Mouse (Mus musculus) limb, embryonic 15.5 days (tissue): ENCODE results near the gene Arl4d. TPM values are rescaled to one million over a fixed set of nuclear protein-coding genes. Genes with fewer than 3 reads are reported as not detected.
"Not testable (repeated sequence)": the region's sequence is repeated elsewhere in the genome, so short reads cannot be mapped to it uniquely, and the experiment has no call there.

ENCODE experiments used
- ATAC-seq: fragments of 200-750 bp; cut with Nextera tagmentation; 2 replicates; pipeline ENCODE4 v1.8.0; 2017; ENCODE audit warnings: low read depth, moderate TSS enrichment; ENCODE audit not compliant: insufficient number of reproducible peaks, low FRiP score, low TSS enrichment
- H3K27ac ChIP-seq: fragments of 300-500 bp; sonication (generic); 2 replicates; pipeline ENCODE4 v1.5.1; 2015; ENCODE audit warnings: moderate library complexity, mild to moderate bottlenecking, inconsistent platforms
- H3K27me3 ChIP-seq: fragments of 300-500 bp; sonication (generic); 2 replicates; pipeline ENCODE4 v1.6.1; 2015; ENCODE audit warnings: inconsistent platforms
- H3K36me3 ChIP-seq: fragments of 300-500 bp; sonication (generic); 2 replicates; pipeline ENCODE4 v1.6.1; 2015; ENCODE audit warnings: inconsistent platforms
- H3K4me1 ChIP-seq: fragments of 300-500 bp; sonication (generic); 2 replicates; pipeline ENCODE4 v1.6.1; 2015; ENCODE audit warnings: inconsistent platforms
- H3K4me2 ChIP-seq: fragments of 300-500 bp; sonication (generic); 2 replicates; pipeline ENCODE4 v1.6.1; 2015; ENCODE audit warnings: mild to moderate bottlenecking, inconsistent platforms
- H3K4me3 ChIP-seq: fragments of 300-500 bp; sonication (generic); 2 replicates; pipeline ENCODE4 v1.5.1; 2015; ENCODE audit warnings: mild to moderate bottlenecking, inconsistent platforms
- H3K9ac ChIP-seq: fragments of 300-500 bp; sonication (generic); 2 replicates; pipeline ENCODE4 v1.6.1; 2015; ENCODE audit warnings: inconsistent platforms
- H3K9me3 ChIP-seq: fragments of 300-500 bp; sonication (generic); 2 replicates; pipeline ENCODE4 v1.6.1; 2016; ENCODE audit warnings: inconsistent platforms
- WGBS: fragments of 180-500 bp; shearing (Covaris S2); methylation state at CpG from one replicate; pipeline ENCODE4 v1.1.7; 2015; 5-methylcytosine and 5-hydroxymethylcytosine counted together
- polyA plus RNA-seq: library from polyadenylated mRNA; unstranded; fragments of >200 nt; fragmentation: Nextera tagmentation; extraction: Ambion mirVana; gene quantifications from 2 replicates; pipeline ENCODE4 v1.2.1, GENCODE M21; 2015

The Arl4d gene
- polyA plus RNA-seq: 6.1 and 7.2 TPM in 2 replicates

DNA sequence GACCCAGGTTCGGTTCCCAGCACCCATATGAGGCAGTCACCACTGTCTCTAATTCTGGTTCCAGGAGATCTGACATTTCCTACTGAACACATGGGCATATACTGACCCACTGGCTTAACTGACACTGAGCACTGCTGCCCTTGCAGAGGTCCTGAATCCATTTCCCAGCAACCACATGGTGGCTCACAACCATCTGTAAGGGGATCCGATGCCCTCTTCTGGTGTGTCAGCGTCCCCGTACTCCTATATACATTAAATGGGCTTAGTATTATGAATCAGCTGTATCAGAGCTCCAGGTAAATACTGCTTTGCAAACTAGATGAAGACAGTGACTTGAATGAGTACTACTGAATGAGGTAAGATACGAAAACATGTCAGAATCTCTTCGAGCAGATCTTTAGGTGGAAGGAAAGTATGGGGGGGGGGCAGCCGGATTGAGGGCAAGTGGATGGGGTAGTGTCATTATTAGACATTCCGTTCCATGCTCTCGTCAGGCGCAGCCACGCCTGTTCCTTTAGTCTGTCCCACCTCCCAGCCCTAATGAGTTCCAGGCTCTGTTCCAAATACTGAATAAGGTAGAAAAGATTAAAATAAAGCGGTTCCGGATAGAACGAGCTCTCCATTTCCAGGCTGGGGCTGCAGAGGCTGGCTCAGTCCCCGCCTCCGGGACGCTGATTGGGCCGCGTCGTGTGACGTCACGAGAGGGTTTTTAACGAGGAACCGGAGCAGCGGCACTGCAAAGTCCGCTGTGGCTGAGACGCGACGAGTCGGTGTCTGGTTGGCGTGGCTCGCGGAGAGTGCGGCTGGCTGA is at the start of gene Arl4d:
Gene Arl4d, plus strand, starts transcription at position 717 of the 811 bp plus-strand sequence.
- ATAC-seq: peak; percentile 80
- H3K9me3 ChIP-seq: no peaks in the 10 kb centered on the region
- H3K4me2 ChIP-seq: peak within 1 kb of the TSS; percentile 93
- peaks cover 9% of the 10 kb centered on the region; the same call in 1 of the 2 replicates for H3K27me3 ChIP-seq
- peak within 1 kb of the TSS; percentile 35; the same call in 1 of the 2 replicates for H3K9ac ChIP-seq
- 7% methylated on average over 34 of the region's 34 CpGs for WGBS
- H3K27ac ChIP-seq: peak within 1 kb of the TSS; percentile 82
- H3K4me1 ChIP-seq: peaks cover 17% of the 10 kb centered on the region; the same call in 1 of the 2 replicates
- H3K4me3 ChIP-seq: peak within 1 kb of the TSS; percentile 59
- H3K36me3 ChIP-seq: no peaks in the 10 kb centered on the region

DNA sequence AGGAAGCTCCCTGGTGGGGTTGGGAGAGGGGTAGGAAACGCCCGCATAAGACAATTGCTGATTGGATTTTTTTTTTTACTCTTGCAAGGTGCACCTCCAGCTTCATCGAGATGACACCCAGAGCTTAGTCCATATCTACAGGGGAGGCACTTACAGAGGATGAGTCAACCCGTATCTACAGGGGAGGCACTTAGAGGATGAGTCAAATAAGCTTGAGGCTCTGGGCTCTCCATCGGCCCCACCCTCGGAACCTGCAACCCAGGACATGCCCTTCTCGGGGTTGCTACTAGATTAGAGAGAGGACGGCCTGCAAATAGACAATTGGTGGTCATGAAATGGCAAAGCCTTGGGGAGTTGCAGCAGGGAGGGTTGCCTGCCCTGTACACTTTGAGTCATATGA is 49.2 kb upstream of the Arl4d start:
- H3K9me3 ChIP-seq: no peaks in the 10 kb centered on the region
- no peaks in the 10 kb centered on the region for H3K36me3 ChIP-seq
- H3K4me1 ChIP-seq: peaks cover 14% of the 10 kb centered on the region
- no peak overlapping the region for H3K4me2 ChIP-seq
- no peaks in the 10 kb centered on the region for H3K27me3 ChIP-seq
- no peak overlapping the region for H3K9ac ChIP-seq
- no peak overlapping the region for H3K27ac ChIP-seq
- 86% methylated on average over 8 of the region's 8 CpGs for WGBS
- no peak for ATAC-seq
- no peak overlapping the region for H3K4me3 ChIP-seq

DNA sequence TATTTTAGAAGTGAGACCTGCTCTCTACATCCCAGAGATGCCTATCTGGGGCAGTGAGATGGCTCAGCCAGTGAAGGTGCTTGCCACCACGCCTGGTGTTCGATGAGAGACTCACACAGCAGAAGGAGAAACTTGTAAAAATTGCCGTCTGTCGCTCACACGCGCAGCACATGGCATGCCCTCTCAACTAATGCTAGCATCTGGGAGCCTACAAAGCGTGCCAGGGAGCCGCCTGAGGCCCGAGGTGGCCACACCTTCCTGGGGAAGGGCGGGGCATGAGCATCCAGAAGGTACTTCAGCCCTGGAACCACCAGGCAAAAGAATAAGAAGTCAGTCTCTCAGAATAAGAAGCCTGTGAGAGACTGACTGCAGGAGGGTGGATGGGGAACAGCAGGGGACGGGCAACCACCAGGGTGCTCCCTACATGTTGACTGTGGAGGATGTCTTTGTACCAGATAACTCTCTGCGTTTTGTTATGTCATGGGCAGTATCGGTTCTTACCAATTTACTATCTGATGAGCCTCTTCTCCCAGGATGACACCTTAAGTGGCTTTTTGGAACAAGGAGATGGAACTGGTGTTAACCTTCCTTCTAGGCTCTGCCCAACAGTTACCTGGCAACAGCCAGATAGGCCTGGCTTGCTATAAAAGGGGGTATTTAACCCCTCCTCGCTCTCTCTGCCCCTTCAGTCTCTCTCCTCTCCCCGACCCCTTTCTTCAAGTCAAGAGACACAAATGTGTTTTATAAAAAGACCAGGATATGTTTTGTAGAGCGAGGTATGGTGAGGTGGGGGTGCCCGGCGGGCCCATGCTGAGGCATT is 48.2 kb upstream of the Arl4d start:
- ATAC-seq: no peak
- 18% methylated on average over 18 of the region's 18 CpGs for WGBS
- H3K4me1 ChIP-seq: peaks cover 14% of the 10 kb centered on the region
- H3K9ac ChIP-seq: no peak overlapping the region
- no peak overlapping the region for H3K4me3 ChIP-seq
- no peak overlapping the region for H3K27ac ChIP-seq
- no peak overlapping the region for H3K4me2 ChIP-seq
- H3K36me3 ChIP-seq: no peaks in the 10 kb centered on the region
- H3K27me3 ChIP-seq: no peaks in the 10 kb centered on the region
- no peaks in the 10 kb centered on the region for H3K9me3 ChIP-seq

DNA sequence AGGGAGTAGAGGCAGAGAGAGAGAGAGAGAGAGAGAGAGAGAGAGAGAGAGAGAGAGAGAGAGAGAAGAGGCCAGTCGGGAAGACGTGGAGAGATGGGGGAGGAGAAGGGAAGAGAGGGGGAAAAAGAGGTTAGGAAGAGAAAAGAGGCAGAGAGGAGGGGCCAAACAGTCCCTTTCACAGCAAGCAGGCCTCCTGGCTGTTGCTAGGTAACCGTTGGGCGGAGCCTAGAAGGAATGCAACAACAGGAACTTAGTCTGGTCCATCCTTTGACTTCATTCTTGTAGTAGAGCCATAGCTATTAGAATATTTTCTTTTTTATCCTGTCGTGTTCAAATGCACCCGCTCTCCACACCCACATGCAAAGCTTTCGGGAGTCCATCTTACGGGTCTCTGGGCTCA is 47.5 kb upstream of the Arl4d start:
- peaks cover 14% of the 10 kb centered on the region for H3K4me1 ChIP-seq
- no peak overlapping the region for H3K4me3 ChIP-seq
- H3K36me3 ChIP-seq: no peaks in the 10 kb centered on the region
- ATAC-seq: no peak
- 10% methylated on average over 8 of the region's 8 CpGs for WGBS
- no peak overlapping the region for H3K4me2 ChIP-seq
- no peak overlapping the region for H3K27ac ChIP-seq
- no peaks in the 10 kb centered on the region for H3K27me3 ChIP-seq
- no peak overlapping the region for H3K9ac ChIP-seq
- H3K9me3 ChIP-seq: no peaks in the 10 kb centered on the region

DNA sequence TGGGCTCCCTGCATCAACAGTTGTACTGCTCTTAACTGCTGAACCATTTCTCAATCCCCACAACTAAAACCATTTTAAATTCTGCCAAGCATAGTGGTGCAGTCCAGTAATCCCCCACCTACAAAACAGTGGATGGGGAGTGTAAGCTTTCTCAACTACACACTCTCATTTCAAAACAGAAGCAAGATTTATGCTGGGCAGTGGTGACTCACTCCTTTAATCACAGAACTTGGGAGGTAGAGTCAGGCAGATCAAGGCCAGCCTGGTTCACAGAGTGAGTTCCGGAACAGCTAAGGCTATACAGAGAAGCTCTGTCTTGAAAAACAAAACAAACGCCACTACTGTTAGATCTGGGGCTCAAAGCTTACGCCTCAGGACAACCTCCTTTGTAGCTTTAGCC is 46.7 kb upstream of the Arl4d start:
- H3K4me1 ChIP-seq: peaks cover 14% of the 10 kb centered on the region
- no peak overlapping the region for H3K4me2 ChIP-seq
- no peaks in the 10 kb centered on the region for H3K36me3 ChIP-seq
- no peaks in the 10 kb centered on the region for H3K9me3 ChIP-seq
- H3K27ac ChIP-seq: 0 out of 2 replicates have a peak overlapping the region, but pooled peaks have one; percentile 33
- WGBS: 88% methylated on average over 3 of the region's 3 CpGs
- no peak overlapping the region for H3K4me3 ChIP-seq
- H3K27me3 ChIP-seq: no peaks in the 10 kb centered on the region
- ATAC-seq: no peak
- H3K9ac ChIP-seq: no peak overlapping the region

DNA sequence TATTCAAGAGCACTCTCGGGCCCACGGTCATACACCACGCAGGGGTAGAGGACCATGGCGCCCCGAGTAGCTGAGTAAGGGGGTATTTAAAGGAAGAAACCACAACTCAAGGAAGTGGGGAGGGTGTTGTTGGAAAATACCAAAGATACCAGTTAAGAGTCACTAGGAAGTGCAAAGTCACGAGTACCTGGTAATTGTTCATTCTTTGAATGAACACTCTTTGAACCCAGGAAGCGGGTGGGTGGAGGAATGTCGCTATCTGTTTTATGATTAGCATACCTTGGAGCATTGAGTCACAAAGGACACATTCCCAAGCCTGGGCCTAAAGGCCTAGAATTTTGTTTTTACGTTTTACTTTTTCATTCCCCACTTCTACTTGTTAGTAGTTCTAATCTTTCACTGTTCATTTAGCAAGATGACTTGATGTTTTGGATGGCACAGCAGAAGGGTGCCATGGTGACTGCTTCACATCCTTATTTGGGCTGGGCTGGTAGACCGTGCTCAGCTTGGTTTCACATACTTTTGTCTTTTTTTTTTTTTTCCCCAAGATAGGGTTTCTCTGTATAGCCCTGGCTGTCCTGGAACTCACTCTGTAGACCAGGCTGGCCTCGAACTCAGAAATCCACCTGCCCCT is 45.2 kb upstream of the Arl4d start:
- 79% methylated on average over 11 of the region's 11 CpGs for WGBS
- H3K27ac ChIP-seq, H3K36me3 ChIP-seq, H3K9ac ChIP-seq, ATAC-seq, H3K9me3 ChIP-seq, H3K4me2 ChIP-seq, H3K4me3 ChIP-seq, H3K27me3 ChIP-seq: not testable (repeated sequence)
- peaks cover 14% of the 10 kb centered on the region for H3K4me1 ChIP-seq

DNA sequence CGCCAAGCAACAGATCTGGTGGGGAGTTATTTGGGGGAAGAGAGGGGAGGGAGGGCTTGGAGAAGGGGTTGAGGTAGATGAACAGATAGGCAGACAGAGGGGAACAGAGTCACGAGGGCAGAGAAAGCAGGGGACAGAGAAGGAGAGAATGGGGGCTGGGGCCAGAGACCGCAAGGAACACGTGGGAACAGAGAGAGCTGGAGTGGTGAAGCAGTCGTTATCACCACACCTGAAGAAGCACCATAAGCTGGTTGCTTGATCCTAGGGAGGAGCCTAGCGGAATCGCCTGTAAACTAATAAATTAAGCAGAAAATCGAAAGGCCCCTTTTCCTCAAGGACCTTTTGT is 38.7 kb upstream of the Arl4d start:
- Histone ChIP-seq H3K27me3 (no peaks in the 10 kb centered on the region), H3K9me3 (no peaks in the 10 kb centered on the region), H3K4me3 (peak overlapping the region; percentile 54), H3K9ac (peak overlapping the region; percentile 26; the same call in 1 of the 2 replicates), H3K4me1 (0 out of 2 replicates have a peak, but pooled peaks cover 5% of the 10 kb centered on the region), H3K4me2 (peak overlapping the region; percentile 64), H3K27ac (peak overlapping the region; percentile 99), H3K36me3 (0 out of 2 replicates have a peak, but pooled peaks cover 3% of the 10 kb centered on the region)
- no peak for ATAC-seq
- WGBS: 4% methylated on average over 8 of the region's 8 CpGs

DNA sequence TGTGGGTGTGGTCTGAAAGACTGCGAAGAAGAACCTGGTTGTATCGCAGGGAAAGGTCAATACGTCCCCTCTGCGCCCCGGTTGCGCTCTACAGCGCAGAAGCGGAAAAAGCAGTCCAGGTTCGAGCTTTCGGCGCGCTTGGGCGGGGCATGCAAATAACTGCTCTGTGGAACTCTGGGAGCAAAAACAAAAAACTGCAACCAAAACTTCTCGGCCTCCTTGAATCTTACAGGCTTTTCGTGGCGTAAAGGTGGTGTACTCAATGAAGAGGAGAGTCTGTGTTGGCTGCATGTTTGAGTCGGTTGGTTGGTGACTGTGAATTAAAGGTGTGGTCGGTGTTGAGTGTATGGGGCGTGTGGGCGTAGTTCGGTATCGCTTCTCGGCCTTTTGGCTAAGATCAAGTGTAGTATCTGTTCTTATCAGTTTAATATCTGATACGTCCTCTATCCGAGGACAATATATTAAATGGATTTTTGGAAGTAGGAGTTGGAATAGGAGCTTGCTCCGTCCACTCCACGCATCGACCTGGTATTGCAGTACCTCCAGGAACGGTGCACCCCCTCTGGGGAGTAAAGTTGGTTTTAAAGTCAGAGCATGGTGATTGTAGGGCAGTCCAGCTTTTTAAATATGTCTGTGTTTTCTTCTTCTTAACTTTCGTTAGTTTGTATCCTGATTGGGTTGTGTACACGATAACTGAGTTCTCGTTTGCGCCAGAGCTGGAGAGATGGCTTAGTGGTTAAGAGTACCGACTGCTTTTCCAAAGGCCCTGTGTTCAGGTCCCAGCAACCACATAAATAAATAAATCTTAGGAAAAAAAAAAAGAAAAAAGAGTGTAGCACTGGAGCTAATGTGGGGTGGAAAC is 38.1 kb upstream of the Arl4d start, which contains the start of gene Rdm1:
Gene Rdm1, plus strand, starts transcription at position 201 of the 862 bp plus-strand sequence.
- H3K27ac ChIP-seq: peak within 1 kb of the TSS; percentile 99
- peak; percentile 91 for ATAC-seq
- H3K9me3 ChIP-seq: no peaks in the 10 kb centered on the region
- 0 out of 2 replicates have a peak, but pooled peaks cover 5% of the 10 kb centered on the region for H3K4me1 ChIP-seq
- H3K4me3 ChIP-seq: peak within 1 kb of the TSS; percentile 54
- peak within 1 kb of the TSS; percentile 64 for H3K4me2 ChIP-seq
- no peaks in the 10 kb centered on the region for H3K27me3 ChIP-seq
- 0 out of 2 replicates have a peak, but pooled peaks cover 3% of the 10 kb centered on the region for H3K36me3 ChIP-seq
- under 1% methylated on average over 34 of the region's 34 CpGs for WGBS
- peak within 1 kb of the TSS; percentile 58 for H3K9ac ChIP-seq

DNA sequence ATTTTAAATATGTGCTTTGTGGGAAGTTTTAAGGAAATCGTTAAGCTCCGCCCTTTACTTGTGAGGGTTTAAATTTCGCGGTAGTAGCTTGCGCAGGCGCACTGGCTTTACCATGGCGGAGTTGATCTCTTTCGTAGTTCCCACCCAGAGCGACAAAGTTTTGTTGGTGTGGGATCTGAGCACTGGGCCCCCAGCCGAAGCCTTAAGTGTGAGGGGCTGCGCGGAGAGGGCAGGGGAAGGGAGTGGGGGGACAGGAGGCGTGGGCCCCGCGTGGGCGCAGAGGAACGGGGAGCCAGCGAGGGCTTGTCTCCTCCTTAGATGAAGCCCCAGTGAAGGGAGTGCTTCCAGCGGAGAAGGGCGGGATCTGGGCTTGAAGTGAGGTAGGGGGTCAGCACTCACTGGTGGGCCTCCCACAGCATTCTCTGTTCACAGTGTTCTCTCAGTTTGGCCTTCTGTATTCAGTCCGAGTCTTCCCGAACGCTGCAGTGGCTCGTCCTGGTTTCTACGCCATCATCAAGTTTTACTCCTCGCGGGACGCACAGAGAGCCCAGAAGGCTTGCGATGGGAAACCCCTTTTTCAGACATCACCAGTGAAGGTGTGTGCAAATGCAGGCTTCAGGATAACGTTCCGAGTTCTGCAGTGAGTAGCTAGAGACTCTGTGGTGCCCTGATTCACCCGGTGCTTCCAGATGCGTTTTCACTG is 37.3 kb upstream of the Arl4d start:
- Histone ChIP-seq H3K4me2 (peak overlapping the region; percentile 64), H3K4me1 (0 out of 2 replicates have a peak, but pooled peaks cover 5% of the 10 kb centered on the region), H3K9me3 (no peaks in the 10 kb centered on the region), H3K27me3 (no peaks in the 10 kb centered on the region), H3K36me3 (0 out of 2 replicates have a peak, but pooled peaks cover 6% of the 10 kb centered on the region), H3K9ac (peak overlapping the region; percentile 58), H3K4me3 (peak overlapping the region; percentile 54), H3K27ac (peak overlapping the region; percentile 99)
- WGBS: under 1% methylated on average over 33 of the region's 33 CpGs
- ATAC-seq: no peak; the same call in 1 of the 2 replicates

DNA sequence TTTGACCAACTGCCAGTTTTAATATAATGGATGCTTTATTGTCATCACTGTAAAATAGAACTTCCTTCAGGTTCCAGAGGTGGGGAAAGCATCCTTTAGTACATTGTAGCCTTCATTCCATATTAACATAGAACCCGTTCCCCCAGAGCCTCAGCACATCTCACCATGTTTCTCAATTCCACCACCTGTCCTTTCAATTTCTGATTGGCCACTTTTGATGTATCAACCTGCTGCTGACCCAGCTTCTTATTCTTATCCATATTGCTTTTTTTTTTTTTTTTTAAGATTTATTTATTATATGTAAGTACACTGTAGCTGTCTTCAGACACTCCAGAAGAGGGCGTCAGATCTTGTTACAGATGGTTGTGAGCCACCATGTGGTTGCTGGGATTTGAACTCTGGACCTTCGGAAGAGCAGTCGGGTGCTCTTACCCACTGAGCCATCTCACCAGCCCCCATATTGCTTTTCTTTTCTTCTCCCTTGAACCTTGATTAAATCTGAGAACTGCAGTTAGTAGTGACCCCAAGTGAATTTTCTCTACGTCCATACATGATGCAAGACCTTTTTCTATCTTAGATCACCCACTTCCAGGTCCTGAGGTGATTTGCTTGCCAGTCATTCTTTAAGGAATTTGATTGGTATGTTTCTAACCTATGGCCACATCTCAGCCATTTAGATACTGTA is 36.5 kb upstream of the Arl4d start:
- 68% methylated on average over 4 of the region's 5 CpGs for WGBS

More for the DNA sequence above, 36.5 kb upstream of the Arl4d start:
- H3K36me3 ChIP-seq, H3K9me3 ChIP-seq, H3K27ac ChIP-seq, ATAC-seq, H3K9ac ChIP-seq, H3K27me3 ChIP-seq, H3K4me1 ChIP-seq: not testable (repeated sequence)
- Histone ChIP-seq H3K4me2 (peak overlapping the region; percentile 64; the same call in 1 of the 2 replicates), H3K4me3 (peak overlapping the region; percentile 54)
